Mouse (Mus musculus) retina, postnatal 7 days (tissue): ENCODE measurements around the gene Ush1c.
"Not testable (repeated sequence)": the region's sequence is repeated elsewhere in the genome, so short reads cannot be mapped to it uniquely, and the experiment has no call there.

Source experiments
- DNase-seq: peaks from one replicate; pipeline ENCODE4 v3.0.0-alpha.2; 2012; ENCODE audit warnings: low read depth, low spot score

Gene Ush1c

GRCm38 (mm10) chr7:46204775-46205174, 33.5 kb downstream of the Ush1c start:
- DNase-seq = no peak

DNA sequence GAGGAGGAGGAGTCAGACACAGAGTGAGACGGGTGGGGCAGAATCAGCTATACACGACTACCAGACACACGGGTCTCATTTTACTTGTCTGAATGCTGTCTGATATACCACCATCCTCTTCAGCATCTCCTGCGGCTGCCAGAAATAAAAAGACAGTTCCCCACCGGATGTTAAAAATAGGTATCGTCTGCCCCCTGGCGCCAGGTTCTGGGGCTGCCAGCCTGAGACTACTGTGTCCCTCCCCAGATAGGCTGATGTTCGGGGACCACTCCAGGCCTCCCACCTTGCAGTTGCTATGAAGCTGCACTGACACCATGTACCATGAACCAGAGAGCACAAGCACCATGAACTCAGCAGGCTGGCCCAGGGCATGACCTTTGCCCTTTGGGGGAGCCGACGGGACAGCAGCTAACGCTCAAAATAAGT, 34.2 kb downstream of the Ush1c start:
- no peak for DNase-seq

GRCm38 (mm10) chr7:46201649-46202048, 36.7 kb downstream of the Ush1c start:
- no peak for DNase-seq

DNA sequence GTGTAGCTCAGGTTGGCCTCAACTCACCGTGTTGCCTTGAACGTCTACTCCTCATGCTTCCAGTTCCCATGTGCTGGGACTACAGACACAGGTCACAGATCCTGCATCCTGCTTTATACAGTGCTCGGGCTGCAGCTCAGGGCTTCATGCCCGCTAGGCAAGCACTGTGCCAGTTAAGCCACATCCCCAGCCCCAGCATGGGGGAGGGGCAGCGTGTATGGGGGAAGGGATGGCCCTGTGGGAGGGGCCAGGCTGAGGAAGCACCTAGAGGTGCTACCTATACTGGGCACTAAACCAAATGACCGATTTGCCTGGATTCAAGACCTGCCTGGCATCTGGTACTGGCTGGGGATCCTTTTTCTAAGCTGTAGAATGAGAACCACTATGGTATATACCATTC, 38.3 kb downstream of the Ush1c start:
- no peak for DNase-seq

DNA sequence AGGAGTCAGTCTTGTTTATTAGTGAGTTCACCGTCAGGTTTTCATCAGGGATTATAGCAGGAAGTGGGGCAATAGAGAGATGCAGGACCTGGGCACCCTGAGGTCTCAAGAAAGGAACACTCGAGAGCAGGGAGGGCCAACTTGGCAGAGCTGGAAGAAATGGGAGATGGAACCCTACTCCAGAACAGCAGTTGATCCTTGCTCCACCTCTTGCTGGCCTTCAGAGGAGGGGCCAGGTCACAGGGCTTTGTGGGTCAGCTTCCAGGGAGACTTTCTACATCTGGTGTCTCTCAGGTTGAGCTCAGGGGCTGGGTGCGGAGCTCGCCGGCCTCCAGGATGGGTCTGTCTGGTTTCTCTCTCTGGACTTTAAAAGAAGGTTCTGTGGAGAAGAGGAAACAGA, 42.9 kb downstream of the Ush1c start:
- no peak for DNase-seq

DNA sequence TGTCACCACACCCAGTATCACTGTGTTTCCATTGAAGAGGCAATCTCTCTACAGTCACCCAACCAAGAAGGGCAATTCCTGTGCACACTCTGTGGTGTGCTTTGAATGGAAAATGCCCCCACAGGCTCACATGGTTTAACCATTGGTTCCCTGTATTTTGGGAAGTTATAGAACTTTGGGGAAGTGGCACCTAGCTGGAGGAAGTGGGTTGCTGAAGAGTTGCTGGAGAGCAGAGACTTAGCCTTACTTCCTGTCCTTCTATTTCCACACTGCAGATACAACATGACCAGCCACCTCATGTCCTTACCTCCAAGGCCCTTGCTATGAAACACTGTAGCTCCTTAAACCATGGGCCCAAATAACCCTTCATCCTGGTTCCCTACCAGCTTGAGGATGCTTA, 54.1 kb downstream of the Ush1c start:
- no peak for DNase-seq

- DNase-seq = peak; percentile 66
These were observed 56.7 kb downstream of the Ush1c start for GRCm38 (mm10) chr7:46181590-46181989.

DNA sequence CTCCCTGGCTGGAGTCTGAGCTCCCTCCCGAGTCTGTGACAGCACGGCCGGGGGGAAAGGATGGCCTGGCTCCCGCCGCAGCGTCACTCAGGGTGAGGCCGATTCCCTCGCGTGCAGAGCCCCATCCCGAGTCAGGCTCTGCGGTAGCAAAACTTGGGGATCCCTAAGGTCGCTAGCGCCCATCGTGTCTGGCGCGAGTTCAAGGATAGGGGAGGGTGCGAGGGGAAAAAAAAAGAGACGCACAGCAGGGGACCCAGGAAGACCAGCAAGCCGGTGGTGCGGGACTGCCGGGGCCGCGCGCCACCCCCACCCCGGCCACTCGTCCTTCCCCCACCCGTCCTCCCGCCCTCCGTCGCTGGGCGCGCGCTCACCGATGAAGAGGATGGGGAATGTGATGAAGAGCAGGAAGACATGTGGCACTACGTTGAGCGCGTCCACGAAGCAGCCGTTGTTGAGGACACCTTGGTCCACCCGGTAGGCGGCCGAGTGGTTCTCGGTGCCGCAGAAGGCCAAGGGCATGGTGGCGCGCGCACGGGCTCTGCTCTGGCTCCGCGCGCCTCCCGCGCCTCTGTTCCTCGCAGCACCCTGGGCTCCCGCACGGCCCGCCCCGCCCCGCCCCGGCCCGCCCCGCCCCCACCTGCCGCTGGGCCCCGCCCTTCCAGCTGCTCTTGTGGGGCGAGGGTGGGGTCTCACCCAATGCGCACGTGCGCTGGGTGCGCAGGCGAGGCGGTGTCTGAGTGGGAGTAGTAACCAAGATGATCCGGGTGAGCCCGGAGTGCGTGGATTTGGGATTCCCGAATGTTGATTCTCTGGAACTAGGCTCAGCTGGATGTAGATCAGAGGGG, 58.6 kb downstream of the Ush1c start, which contains the start of gene Abcc8:
Gene Abcc8 (minus strand): TSS at position 603 of the 845 bp plus-strand sequence.
- DNase-seq = no peak

- DNase-seq = not testable (repeated sequence)
These were observed 69.3 kb downstream of the Ush1c start for GRCm38 (mm10) chr7:46168980-46169379.

DNA sequence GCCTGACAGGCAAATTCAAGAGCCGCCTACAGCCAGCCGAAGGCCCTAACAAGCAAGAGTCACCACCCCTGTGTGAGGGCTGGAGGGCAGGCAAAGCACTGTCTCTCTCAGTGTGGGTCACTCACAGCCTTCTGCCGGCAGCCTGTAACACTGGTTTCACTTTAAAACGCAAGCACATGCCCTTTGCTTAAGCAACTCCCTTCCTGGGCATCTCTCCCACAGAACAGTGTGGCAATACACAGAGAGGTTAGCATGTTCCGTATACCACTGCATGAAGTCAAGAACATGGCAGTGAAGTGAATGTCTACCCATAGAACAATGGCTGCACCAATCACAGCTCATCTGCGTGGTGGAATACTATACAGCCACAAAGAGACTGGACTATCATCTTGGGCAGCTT, 69.9 kb downstream of the Ush1c start:
- no peak for DNase-seq

GRCm38 (mm10) chr7:46167901-46168300, 70.4 kb downstream of the Ush1c start:
- no peak for DNase-seq

DNA sequence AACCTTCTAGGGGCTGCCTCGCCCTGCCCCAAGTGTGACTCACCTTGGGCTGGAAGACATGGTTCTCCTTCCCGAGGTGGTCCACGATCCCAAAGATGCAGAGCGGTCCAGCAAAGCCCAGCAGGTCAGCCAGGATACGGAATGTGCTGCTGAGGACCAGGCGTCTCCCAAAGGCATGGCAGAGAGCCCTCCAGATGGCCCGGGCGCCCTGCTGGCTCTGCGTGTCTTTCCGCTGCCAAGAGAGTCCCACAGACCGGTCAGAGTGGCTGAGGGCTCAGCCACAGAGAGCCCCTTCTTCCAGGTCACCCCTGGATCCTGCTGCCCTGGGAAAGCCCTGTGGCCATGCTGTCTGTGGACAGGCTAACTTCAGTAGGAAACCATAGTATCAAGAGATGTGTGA, 72.4 kb downstream of the Ush1c start:
- no peak for DNase-seq

GRCm38 (mm10) chr7:46162731-46163130, 75.6 kb downstream of the Ush1c start:
- no peak for DNase-seq

- no peak for DNase-seq
These were observed 76.1 kb downstream of the Ush1c start for GRCm38 (mm10) chr7:46162132-46162727.

DNA sequence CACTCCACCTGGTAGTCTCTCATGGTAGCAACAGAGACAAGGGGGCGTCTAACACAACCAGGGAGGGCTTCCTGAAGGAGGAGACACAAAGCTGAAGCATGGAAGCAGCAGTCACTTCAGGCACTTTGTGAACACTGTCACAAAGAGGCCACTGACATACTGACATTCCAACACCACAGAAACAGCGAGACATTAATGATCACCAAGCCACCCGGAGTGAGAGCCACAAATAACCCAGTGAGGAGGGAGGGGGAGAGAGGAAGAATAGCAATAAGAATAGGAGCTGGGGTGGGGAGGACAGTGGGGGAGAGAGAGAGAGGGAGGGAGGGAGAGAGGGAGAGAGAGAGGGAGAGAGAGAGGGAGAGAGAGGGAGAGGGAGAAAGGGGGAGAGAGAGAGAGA, 76.7 kb downstream of the Ush1c start:
- DNase-seq = no peak

DNA sequence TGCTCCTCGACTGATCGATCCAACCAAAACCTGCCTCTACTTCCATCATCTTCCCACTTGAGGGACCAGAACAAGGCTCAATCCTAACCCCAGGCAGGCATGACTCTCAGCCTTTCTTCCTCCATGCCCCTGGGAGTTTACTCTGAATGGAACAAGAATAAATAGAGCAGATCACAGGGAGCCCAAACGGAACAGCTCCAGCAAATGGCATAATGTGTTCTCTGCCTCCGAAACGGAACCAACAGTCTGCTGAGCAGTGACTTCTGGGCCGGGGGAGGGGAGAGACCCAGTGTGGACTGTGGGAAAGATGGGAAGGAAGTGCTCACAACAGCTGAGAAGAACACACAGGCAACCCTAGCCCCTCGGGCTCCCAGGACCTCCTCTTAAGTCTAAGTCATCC, 80.6 kb downstream of the Ush1c start:
- no peak for DNase-seq

- DNase-seq = peak; percentile 36
These were observed 83.5 kb downstream of the Ush1c start for GRCm38 (mm10) chr7:46154498-46155488.

- DNase-seq = no peak
These were observed 85.4 kb downstream of the Ush1c start for GRCm38 (mm10) chr7:46152819-46153351.

GRCm38 (mm10) chr7:46147417-46147816, 90.9 kb downstream of the Ush1c start:
- no peak for DNase-seq

DNA sequence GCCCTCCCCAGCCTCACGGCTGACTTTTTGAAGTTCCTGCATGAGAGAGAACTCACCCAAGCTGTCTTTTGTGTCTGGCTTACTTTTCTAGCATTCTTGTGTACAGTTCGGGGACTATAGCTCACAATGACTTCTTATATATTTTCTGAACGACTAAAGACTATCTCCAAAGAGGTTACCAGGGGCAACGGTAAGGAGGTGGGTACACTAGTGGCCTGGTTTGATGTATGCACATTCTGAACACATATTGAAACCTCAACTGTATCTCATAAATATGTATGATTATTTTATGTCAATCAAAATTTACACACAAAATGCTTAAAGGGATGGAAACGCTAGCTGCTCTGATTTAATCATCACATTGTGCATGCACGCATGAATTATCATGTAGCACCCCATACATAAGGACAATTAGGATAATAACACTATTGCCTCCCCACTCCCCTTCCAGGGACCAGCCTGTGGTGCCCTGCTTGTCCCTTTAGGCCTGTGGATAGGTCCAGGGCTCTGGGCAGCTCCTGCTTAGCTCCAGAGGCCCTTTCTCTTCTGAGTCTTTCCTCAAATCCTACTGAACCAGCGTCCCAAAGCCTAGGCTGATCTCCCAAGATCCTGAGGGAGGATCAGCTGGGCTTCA, 91.5 kb downstream of the Ush1c start:
- no peak for DNase-seq
